Mouse (Mus musculus) lung, adult 18-20 months (tissue): ENCODE results near the gene Zan.
"Not testable (repeated sequence)": the region's sequence is repeated elsewhere in the genome, so short reads cannot be mapped to it uniquely, and the experiment has no call there.

ENCODE experiments used
- DNase-seq, 2 experiments: peaks; one replicate each; pipeline ENCODE4 v3.0.0; 2022; ENCODE audit warnings: mixed read lengths in 2 of 2

The Zan gene

GRCm38 (mm10) chr5:137500186-137500585, 23.3 kb upstream of the Zan start:
- no peak for DNase-seq

GRCm38 (mm10) chr5:137493831-137494230, 17.0 kb upstream of the Zan start:
- DNase-seq: no peak

GRCm38 (mm10) chr5:137491559-137491958, 14.7 kb upstream of the Zan start:
- no peak for DNase-seq

GRCm38 (mm10) chr5:137487616-137488015, 10.8 kb upstream of the Zan start:
- DNase-seq: no peak

- no peak for DNase-seq
Measured at GRCm38 (mm10) chr5:137485851-137486155, 8.9 kb upstream of the Zan start.

GRCm38 (mm10) chr5:137485071-137485850, 8.4 kb upstream of the Zan start:
- no peak for DNase-seq

GRCm38 (mm10) chr5:137481897-137482296, 5.0 kb upstream of the Zan start:
- DNase-seq: peak in 1 of 2 experiments; percentile 14

- peak; percentile 75 to 79 for DNase-seq
Measured at GRCm38 (mm10) chr5:137481138-137481537, 4.3 kb upstream of the Zan start.

GRCm38 (mm10) chr5:137474351-137474750, 2.5 kb downstream of the Zan start:
- DNase-seq: no peak

- no peak for DNase-seq
Measured at GRCm38 (mm10) chr5:137472252-137472904, 4.5 kb downstream of the Zan start.

GRCm38 (mm10) chr5:137466946-137467345, 9.9 kb downstream of the Zan start:
- DNase-seq: no peak

GRCm38 (mm10) chr5:137465049-137465448, 11.8 kb downstream of the Zan start:
- DNase-seq: no peak

GRCm38 (mm10) chr5:137455866-137456591, 20.8 kb downstream of the Zan start:
- peak; percentile 61 to 77 for DNase-seq

GRCm38 (mm10) chr5:137455206-137455605, 21.7 kb downstream of the Zan start:
- DNase-seq: peak in 1 of 2 experiments; percentile 15

- DNase-seq: no peak
Measured at GRCm38 (mm10) chr5:137445536-137445935, 31.3 kb downstream of the Zan start.

- DNase-seq: peak; percentile 78 to 82
Measured at GRCm38 (mm10) chr5:137440216-137440855, 36.5 kb downstream of the Zan start.

- no peak for DNase-seq
Measured at GRCm38 (mm10) chr5:137433889-137434288, 43.0 kb downstream of the Zan start.

- not testable (repeated sequence) for DNase-seq
Measured at GRCm38 (mm10) chr5:137430402-137430801, 46.5 kb downstream of the Zan start.

GRCm38 (mm10) chr5:137425648-137426047, 51.2 kb downstream of the Zan start:
- no peak for DNase-seq

- no peak for DNase-seq
Measured at GRCm38 (mm10) chr5:137419841-137420240, 57.0 kb downstream of the Zan start.

- DNase-seq: peak; percentile 25 to 43
Measured at GRCm38 (mm10) chr5:137419105-137419504, 57.8 kb downstream of the Zan start.

- DNase-seq: no peak
Measured at GRCm38 (mm10) chr5:137414253-137414652, 62.6 kb downstream of the Zan start.

- DNase-seq: peak in 1 of 2 experiments; percentile 10
Measured at GRCm38 (mm10) chr5:137411235-137411634, 65.6 kb downstream of the Zan start.
